Mouse (Mus musculus) ES-E14 (cell line): Measurements from ENCODE around the gene Zc3h12c.

ENCODE experiments used
- CHD2 ChIP-seq: IDR thresholded peaks from 2 replicates; pipeline ENCODE4 v1.6.1; 2014; ENCODE audit warnings: mild to moderate bottlenecking, low read depth, low read length, inconsistent platforms
- MAFK ChIP-seq: IDR thresholded peaks from 2 replicates; pipeline ENCODE4 v1.6.1; 2014; ENCODE audit warnings: mild to moderate bottlenecking, low read depth, low read length, inconsistent platforms; ENCODE audit not compliant: insufficient read depth
- ZC3H11A ChIP-seq: IDR thresholded peaks from 2 replicates; pipeline ENCODE4 v1.6.1; 2012; ENCODE audit warnings: low read depth, mild to moderate bottlenecking, inconsistent platforms, low read length, borderline replicate concordance
- ZNF384 ChIP-seq: IDR thresholded peaks from 2 replicates; pipeline ENCODE4 v1.6.1; 2012; ENCODE audit warnings: low read depth, low read length, inconsistent platforms

- TF ChIP-seq ZC3H11A (no peak), MAFK (no peak), CHD2 (no peak), ZNF384 (no peak)
Observed at GRCm38 (mm10) chr9:52149768-52150167, 18.6 kb downstream of the Zc3h12c start.
